Mouse (Mus musculus): Measurements from ENCODE around the gene Slc25a39. TPM values are rescaled to one million over a fixed set of nuclear protein-coding genes. Genes with fewer than 3 reads are reported as not detected.
A peak's percentile ranks its signal among the peaks of the same experiment; 100 is the strongest.

Slc25a39 gene
- polyA plus RNA-seq, 1 experiment from 2014 or later = 173 TPM

DNA sequence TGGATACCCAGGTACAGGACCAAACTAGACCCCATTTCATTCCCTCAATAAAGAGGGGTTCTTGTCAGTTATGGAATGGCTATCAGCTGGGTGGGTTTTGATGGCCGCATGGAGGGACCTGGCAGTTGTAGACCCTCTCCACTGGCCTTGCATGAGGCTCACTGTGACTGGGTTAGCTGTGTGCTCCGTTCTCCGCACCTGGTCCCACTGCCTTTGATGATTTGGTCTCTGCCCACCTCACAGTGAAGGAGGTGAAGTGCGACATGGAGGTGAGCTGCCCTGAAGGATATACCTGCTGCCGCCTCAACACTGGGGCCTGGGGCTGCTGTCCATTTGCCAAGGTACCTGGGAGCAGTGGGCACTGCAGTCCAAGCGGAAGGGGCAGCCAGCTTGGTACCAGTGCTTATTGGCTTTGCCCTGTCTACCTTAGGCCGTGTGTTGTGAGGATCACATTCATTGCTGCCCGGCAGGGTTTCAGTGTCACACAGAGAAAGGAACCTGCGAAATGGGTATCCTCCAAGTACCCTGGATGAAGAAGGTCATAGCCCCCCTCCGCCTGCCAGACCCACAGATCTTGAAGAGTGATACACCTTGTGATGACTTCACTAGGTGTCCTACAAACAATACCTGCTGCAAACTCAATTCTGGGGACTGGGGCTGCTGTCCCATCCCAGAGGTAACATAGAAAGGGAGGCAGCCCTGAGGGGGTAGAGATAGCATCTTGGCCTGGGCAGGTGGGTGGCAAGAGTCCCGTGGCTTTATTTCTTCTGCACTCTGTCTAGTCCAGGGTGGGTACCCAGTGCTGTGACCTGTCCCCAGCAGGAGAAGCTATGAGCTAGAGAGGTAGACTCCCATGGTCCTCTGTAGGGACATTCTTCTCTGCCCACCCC is 27.3 kb upstream of the Slc25a39 start:
- ATAC-seq (ENCODE audit: low FRiP score, low read depth) = no peak
- no peak overlapping the region for H3K4me3 ChIP-seq
- no peak overlapping the region for H3K27ac ChIP-seq (replicated peaks)
- no peaks in the 10 kb centered on the region for H3K9me3 ChIP-seq
- peaks cover 33% of the 10 kb centered on the region for H3K4me1 ChIP-seq
- H3K36me3 ChIP-seq = peaks cover 56% of the 10 kb centered on the region
- H3K4me2 ChIP-seq (replicated peaks) = no peak overlapping the region
- H3K27me3 ChIP-seq = peaks cover 32% of the 10 kb centered on the region
- 94% methylated on average over 11 of the region's 11 CpGs for WGBS
- 0 out of 2 replicates have a peak overlapping the region, but pooled peaks have one; percentile 6 for H3K9ac ChIP-seq (replicated peaks)

- Histone ChIP-seq H3K9ac (replicated peaks) (0 out of 2 replicates have a peak overlapping the region, but pooled peaks have one; percentile 6), H3K27me3 (peaks cover 29% of the 10 kb centered on the region), H3K36me3 (peaks cover 50% of the 10 kb centered on the region), H3K9me3 (no peaks in the 10 kb centered on the region), H3K4me2 (replicated peaks) (no peak overlapping the region), H3K4me3 (no peak overlapping the region), H3K4me1 (peaks cover 39% of the 10 kb centered on the region), H3K27ac (replicated peaks) (no peak overlapping the region)
- peak; percentile 16; the same call in 1 of the 2 replicates for ATAC-seq (ENCODE audit: low FRiP score, low read depth)
- 10% methylated on average over 7 of the region's 7 CpGs for WGBS
Observed at GRCm38 (mm10) chr11:102434406-102434805, 26.7 kb upstream of the Slc25a39 start.

DNA sequence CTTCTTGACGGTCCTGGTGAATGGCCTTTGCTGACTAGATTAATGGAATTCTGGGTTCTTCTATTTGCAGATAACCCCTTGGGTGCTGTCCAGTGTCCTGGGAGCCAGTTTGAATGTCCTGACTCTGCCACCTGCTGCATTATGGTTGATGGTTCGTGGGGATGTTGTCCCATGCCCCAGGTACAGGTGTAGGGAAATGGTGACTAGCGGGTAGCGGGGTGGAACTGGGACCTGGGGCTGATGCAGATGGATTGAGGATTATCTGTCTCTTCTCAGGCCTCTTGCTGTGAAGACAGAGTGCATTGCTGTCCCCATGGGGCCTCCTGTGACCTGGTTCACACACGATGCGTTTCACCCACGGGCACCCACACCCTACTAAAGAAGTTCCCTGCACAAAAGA is 26.1 kb upstream of the Slc25a39 start:
- H3K36me3 ChIP-seq = peaks cover 44% of the 10 kb centered on the region
- H3K9ac ChIP-seq (replicated peaks) = no peak overlapping the region
- H3K4me1 ChIP-seq = peaks cover 37% of the 10 kb centered on the region
- ATAC-seq (ENCODE audit: low FRiP score, low read depth) = no peak
- WGBS = 88% methylated on average over 7 of the region's 7 CpGs
- H3K4me3 ChIP-seq = no peak overlapping the region
- H3K9me3 ChIP-seq = no peaks in the 10 kb centered on the region
- H3K4me2 ChIP-seq (replicated peaks) = no peak overlapping the region
- peaks cover 29% of the 10 kb centered on the region for H3K27me3 ChIP-seq
- H3K27ac ChIP-seq (replicated peaks) = no peak overlapping the region

DNA sequence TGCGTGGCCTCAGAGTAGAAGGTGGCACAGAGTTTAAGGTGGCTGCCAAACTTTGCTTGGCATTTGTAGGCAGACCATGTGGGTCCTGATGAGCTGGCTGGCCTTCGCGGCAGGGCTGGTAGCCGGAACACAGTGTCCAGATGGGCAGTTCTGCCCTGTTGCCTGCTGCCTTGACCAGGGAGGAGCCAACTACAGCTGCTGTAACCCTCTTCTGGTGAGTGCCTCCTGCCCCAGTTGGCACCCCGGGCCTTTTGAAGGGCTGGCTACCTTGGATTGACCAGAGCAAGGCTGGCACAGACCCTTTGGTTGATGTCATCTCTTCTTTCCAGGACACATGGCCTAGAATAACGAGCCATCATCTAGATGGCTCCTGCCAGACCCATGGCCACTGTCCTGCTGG is 25.1 kb upstream of the Slc25a39 start:
- 91% methylated on average over 6 of the region's 6 CpGs for WGBS
- Histone ChIP-seq H3K36me3 (peaks cover 36% of the 10 kb centered on the region), H3K9me3 (no peaks in the 10 kb centered on the region), H3K9ac (replicated peaks) (no peak overlapping the region; the same call in 1 of the 2 replicates), H3K4me1 (peaks cover 27% of the 10 kb centered on the region), H3K27ac (replicated peaks) (no peak overlapping the region), H3K4me3 (no peak overlapping the region), H3K4me2 (replicated peaks) (no peak overlapping the region), H3K27me3 (peaks cover 26% of the 10 kb centered on the region)
- ATAC-seq (ENCODE audit: low FRiP score, low read depth) = no peak

DNA sequence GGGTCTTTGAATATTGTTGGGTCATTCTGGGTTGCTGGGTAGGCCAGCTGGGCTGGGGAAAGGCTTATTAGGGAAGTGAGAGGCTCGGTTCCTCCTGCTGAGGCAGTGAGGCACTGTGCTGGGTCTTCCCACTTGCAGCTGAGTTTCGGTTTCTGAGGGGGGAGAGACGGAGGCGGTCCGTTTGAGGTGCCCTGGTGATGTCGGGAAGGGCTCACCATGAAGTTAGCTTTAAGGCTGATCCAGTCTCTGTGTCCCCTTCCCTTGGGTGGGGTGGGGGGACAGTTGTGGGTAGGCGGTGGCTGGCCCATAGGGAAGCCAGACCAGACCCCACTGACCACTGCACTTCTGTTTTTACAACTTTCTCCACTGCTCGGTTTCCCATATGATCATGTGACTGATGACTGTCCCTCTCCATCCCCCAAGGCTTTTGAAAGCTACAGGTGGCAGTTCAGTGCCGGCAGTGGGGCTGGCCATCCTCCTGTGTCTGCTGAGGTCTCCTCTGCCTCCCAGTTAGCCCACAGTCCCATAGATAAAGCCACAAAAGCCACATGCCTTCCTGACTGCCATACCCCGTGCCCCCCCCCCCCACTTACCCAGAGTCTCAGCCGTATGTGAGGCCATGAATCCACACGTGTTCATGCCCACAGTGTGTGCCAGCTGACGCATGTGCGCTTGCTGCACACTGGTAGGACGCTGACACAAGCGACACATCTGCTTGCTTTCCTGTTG is 24.5 kb upstream of the Slc25a39 start:
- Histone ChIP-seq H3K4me2 (replicated peaks) (no peak overlapping the region), H3K27ac (replicated peaks) (no peak overlapping the region), H3K36me3 (peaks cover 31% of the 10 kb centered on the region), H3K4me3 (no peak overlapping the region), H3K4me1 (peaks cover 21% of the 10 kb centered on the region), H3K27me3 (peaks cover 23% of the 10 kb centered on the region), H3K9me3 (no peaks in the 10 kb centered on the region), H3K9ac (replicated peaks) (no peak overlapping the region)
- 66% methylated on average over 16 of the region's 16 CpGs for WGBS
- no peak for ATAC-seq (ENCODE audit: low FRiP score, low read depth)

- Histone ChIP-seq H3K4me1 (peaks cover 16% of the 10 kb centered on the region), H3K4me3 (no peak overlapping the region), H3K27ac (replicated peaks) (no peak overlapping the region), H3K4me2 (replicated peaks) (no peak overlapping the region), H3K9ac (replicated peaks) (no peak overlapping the region), H3K36me3 (peaks cover 26% of the 10 kb centered on the region), H3K9me3 (no peaks in the 10 kb centered on the region), H3K27me3 (peaks cover 21% of the 10 kb centered on the region)
- ATAC-seq (ENCODE audit: low FRiP score, low read depth) = no peak
- WGBS = 87% methylated on average over 3 of the region's 3 CpGs
Observed at GRCm38 (mm10) chr11:102431728-102432114, 24.0 kb upstream of the Slc25a39 start.

DNA sequence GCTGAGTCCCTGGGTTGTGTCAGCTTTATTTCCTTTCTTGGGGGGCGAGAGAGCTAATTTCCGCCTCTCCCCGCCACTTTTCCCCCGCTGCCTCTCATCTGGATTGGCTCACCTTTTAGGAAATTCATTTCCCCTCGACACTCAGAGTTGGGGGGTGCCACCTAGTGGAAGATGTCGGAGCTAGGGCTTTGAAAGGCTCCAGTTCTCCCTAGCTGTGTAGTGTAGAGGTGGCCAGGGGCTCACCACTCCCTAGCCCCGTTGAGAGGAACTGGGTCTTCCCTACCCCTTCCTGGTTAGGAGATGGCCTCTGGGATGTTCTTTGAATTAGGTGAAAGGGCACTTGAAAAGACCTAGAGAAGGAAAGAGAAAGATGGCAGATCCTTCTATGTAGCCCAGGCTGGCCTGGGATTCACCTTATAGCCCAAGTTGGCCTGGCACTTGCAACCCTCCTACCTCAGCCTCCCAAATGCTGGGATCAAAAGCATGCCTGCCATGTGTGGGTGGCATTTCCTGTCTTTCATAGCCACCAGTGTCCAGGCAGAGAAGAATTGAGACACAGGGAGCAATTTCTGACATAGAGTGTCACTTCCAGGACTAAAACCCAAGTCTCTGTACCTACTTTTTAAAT is 23.4 kb upstream of the Slc25a39 start:
- no peaks in the 10 kb centered on the region for H3K9me3 ChIP-seq
- H3K4me1 ChIP-seq = peaks cover 16% of the 10 kb centered on the region
- peak overlapping the region; percentile 54 for H3K4me3 ChIP-seq
- ATAC-seq (ENCODE audit: low FRiP score, low read depth) = 0 out of 2 replicates have a peak, but pooled peaks have one; percentile 41
- peak overlapping the region; percentile 95 for H3K4me2 ChIP-seq (replicated peaks)
- H3K36me3 ChIP-seq = peaks cover 20% of the 10 kb centered on the region
- 2% methylated on average over 7 of the region's 7 CpGs for WGBS
- H3K27ac ChIP-seq (replicated peaks) = peak overlapping the region; percentile 72
- H3K27me3 ChIP-seq = peaks cover 21% of the 10 kb centered on the region
- peak overlapping the region; percentile 62 for H3K9ac ChIP-seq (replicated peaks)

- Histone ChIP-seq H3K4me2 (replicated peaks) (peak within 1 kb of the TSS; percentile 95), H3K36me3 (peaks cover 12% of the 10 kb centered on the region), H3K4me1 (peaks cover 16% of the 10 kb centered on the region), H3K27ac (replicated peaks) (peak within 1 kb of the TSS; percentile 72), H3K4me3 (peak within 1 kb of the TSS; percentile 54), H3K9me3 (no peaks in the 10 kb centered on the region), H3K27me3 (peaks cover 21% of the 10 kb centered on the region), H3K9ac (replicated peaks) (peak within 1 kb of the TSS; percentile 62)
- ATAC-seq (ENCODE audit: low FRiP score, low read depth) = peak; percentile 90
- 1% methylated on average over 29 of the region's 29 CpGs for WGBS
Observed at GRCm38 (mm10) chr11:102430121-102431017, 22.6 kb upstream of the Slc25a39 start, which contains the start of gene Grn. Grn (plus strand) TSS chr11:102430315.

DNA sequence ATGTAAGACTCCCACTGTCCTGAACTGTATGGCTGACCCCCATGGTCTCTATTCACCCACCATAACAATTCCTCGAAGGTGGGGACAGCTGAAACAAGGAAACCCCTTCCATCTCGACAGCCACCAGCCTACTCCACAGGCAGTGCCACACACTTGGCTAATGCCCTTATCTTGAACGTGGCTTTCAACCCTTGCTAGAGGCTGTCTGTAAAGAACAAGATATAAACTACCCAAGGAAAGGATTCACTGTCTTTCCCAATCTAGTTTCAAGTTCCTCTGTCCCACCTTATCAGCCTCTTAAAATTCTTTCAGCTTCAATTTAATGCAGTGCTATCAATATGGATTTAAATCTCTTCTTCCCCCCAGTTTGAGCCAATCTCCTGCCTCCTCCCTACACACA is 21.8 kb upstream of the Slc25a39 start:
- Histone ChIP-seq H3K4me2 (replicated peaks) (peak overlapping the region; percentile 95), H3K4me1 (peaks cover 16% of the 10 kb centered on the region), H3K27ac (replicated peaks) (no peak overlapping the region), H3K4me3 (peak overlapping the region; percentile 54), H3K9me3 (no peaks in the 10 kb centered on the region), H3K9ac (replicated peaks) (peak overlapping the region; percentile 43; the same call in 1 of the 2 replicates), H3K27me3 (peaks cover 21% of the 10 kb centered on the region), H3K36me3 (peaks cover 4% of the 10 kb centered on the region)
- no peak for ATAC-seq (ENCODE audit: low FRiP score, low read depth)
- 49% methylated on average over 3 of the region's 3 CpGs for WGBS

DNA sequence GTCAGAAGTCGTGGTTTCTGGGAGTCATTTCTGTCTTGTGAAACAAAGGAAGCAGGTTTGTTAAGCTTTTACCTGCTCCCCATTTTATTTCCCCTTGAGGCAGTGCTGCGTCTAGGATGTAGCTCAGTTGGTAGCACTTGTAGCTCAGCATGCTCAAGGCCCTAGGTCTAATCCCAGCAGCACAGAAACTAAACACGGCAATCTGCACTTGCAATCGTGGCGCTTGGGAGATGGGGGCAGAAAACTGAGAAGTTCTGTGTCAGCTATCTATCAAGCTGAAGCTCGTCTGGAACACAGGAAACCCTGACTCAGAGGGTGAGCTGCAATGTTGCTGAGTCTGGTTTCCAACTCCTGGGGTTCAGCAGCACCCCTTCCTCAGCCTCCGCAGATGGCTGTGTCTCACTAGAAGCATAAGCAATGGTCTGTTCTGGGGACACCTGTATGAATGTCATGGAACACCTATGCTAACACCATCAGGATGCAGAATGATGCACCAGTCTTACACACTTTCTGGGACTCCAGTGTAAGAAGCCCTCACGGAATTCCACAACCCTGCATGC is 21.3 kb upstream of the Slc25a39 start:
- H3K36me3 ChIP-seq = peaks cover 4% of the 10 kb centered on the region
- no peak overlapping the region for H3K9ac ChIP-seq (replicated peaks)
- ATAC-seq (ENCODE audit: low FRiP score, low read depth) = no peak
- H3K4me1 ChIP-seq = peaks cover 16% of the 10 kb centered on the region
- H3K27ac ChIP-seq (replicated peaks) = no peak overlapping the region
- no peaks in the 10 kb centered on the region for H3K9me3 ChIP-seq
- peaks cover 21% of the 10 kb centered on the region for H3K27me3 ChIP-seq
- WGBS = 68% methylated on average over 8 of the region's 8 CpGs
- no peak overlapping the region for H3K4me3 ChIP-seq
- H3K4me2 ChIP-seq (replicated peaks) = no peak overlapping the region

Data from midbrain, embryonic 12.5 days (tissue).